Mouse (Mus musculus) neural tube, embryonic 11.5 days (tissue): ENCODE results near the gene Brip1. TPM values are rescaled to one million over a fixed set of nuclear protein-coding genes. Genes with fewer than 3 reads are reported as not detected.
A peak's percentile ranks its signal among the peaks of the same experiment; 100 is the strongest.

Experiments
- ATAC-seq: fragments of 200-750 bp; cut with Nextera tagmentation; 2 replicates; pipeline ENCODE4 v1.8.0; 2017; ENCODE audit warnings: moderate number of reproducible peaks, mild to moderate bottlenecking, moderate TSS enrichment, moderate library complexity; ENCODE audit not compliant: insufficient read depth, low FRiP score, low TSS enrichment
- DNase-seq: peaks from one replicate; pipeline ENCODE4 v3.0.0-alpha.2; 2015; ENCODE audit warnings: low spot score
- H3K27ac ChIP-seq: fragments of 300-500 bp; sonication (generic); 2 replicates; pipeline ENCODE4 v1.5.1; 2014; ENCODE audit warnings: low read depth, mild to moderate bottlenecking, low read length
- H3K27me3 ChIP-seq: fragments of 300-500 bp; sonication (generic); 2 replicates; pipeline ENCODE4 v1.6.1; 2014; ENCODE audit warnings: mild to moderate bottlenecking, low read length, mixed read lengths; ENCODE audit not compliant: control insufficient read depth, insufficient read depth
- H3K36me3 ChIP-seq: fragments of 300-500 bp; sonication (generic); 2 replicates; pipeline ENCODE4 v1.6.1; 2014; ENCODE audit warnings: mild to moderate bottlenecking, low read length, moderate library complexity, mixed read lengths; ENCODE audit not compliant: control insufficient read depth, insufficient read depth
- H3K4me1 ChIP-seq: fragments of 300-500 bp; sonication (generic); 2 replicates; pipeline ENCODE4 v1.6.1; 2014; ENCODE audit warnings: low read length, mixed read lengths; ENCODE audit not compliant: control insufficient read depth, insufficient read depth
- H3K4me2 ChIP-seq: fragments of 300-500 bp; sonication (generic); 2 replicates; pipeline ENCODE4 v1.6.1; 2014; ENCODE audit warnings: low read depth, mild to moderate bottlenecking, moderate library complexity
- H3K4me3 ChIP-seq: fragments of 300-500 bp; sonication (generic); 2 replicates; pipeline ENCODE4 v1.5.1; 2014; ENCODE audit warnings: low read depth, low read length
- H3K9ac ChIP-seq: fragments of 300-500 bp; sonication (generic); 2 replicates; pipeline ENCODE4 v1.6.1; 2014; ENCODE audit warnings: mild to moderate bottlenecking, low read length
- H3K9me3 ChIP-seq: fragments of 300-500 bp; sonication (generic); 2 replicates; pipeline ENCODE4 v1.6.1; 2016; ENCODE audit warnings: low read length; ENCODE audit not compliant: control insufficient read depth
- WGBS: fragments of 180-500 bp; shearing (Covaris S2); extraction: QIAGEN DNeasy Blood & Tissue Kit; methylation state at CpG from one replicate; pipeline ENCODE4 v1.1.7; 2014; 5-methylcytosine and 5-hydroxymethylcytosine counted together
- polyA plus RNA-seq: library from polyadenylated mRNA; unstranded; fragments of >200 nt; fragmentation: Nextera tagmentation; extraction: Ambion mirVana; gene quantifications from 2 replicates; pipeline ENCODE4 v1.2.1, GENCODE M21; 2014

Brip1 gene
- polyA plus RNA-seq, 1 experiment from 2014 or later, result 9.6 TPM

- H3K4me2 ChIP-seq, result no peak overlapping the region
- no peaks in the 10 kb centered on the region for H3K36me3 ChIP-seq
- no peak overlapping the region for H3K27ac ChIP-seq
- H3K4me3 ChIP-seq, result no peak overlapping the region
- no peaks in the 10 kb centered on the region for H3K9me3 ChIP-seq
- 89% methylated on average over 8 of the region's 8 CpGs for WGBS
- ATAC-seq (no peak), DNase-seq (no peak)
- H3K4me1 ChIP-seq, result no peaks in the 10 kb centered on the region
- H3K27me3 ChIP-seq, result no peaks in the 10 kb centered on the region
- no peak overlapping the region for H3K9ac ChIP-seq
These were observed 139.8 kb downstream of the Brip1 start for GRCm38 (mm10) chr11:86061243-86061642.

GRCm38 (mm10) chr11:86059123-86059522 lies 141.9 kb downstream of the Brip1 start:
- Histone ChIP-seq H3K4me3 (no peak overlapping the region), H3K4me1 (no peaks in the 10 kb centered on the region), H3K4me2 (no peak overlapping the region), H3K9ac (no peak overlapping the region), H3K9me3 (no peaks in the 10 kb centered on the region), H3K36me3 (no peaks in the 10 kb centered on the region), H3K27me3 (no peaks in the 10 kb centered on the region), H3K27ac (no peak overlapping the region)
- ATAC-seq (no peak), DNase-seq (no peak)
- 77% methylated on average over 4 of the region's 4 CpGs for WGBS

DNA sequence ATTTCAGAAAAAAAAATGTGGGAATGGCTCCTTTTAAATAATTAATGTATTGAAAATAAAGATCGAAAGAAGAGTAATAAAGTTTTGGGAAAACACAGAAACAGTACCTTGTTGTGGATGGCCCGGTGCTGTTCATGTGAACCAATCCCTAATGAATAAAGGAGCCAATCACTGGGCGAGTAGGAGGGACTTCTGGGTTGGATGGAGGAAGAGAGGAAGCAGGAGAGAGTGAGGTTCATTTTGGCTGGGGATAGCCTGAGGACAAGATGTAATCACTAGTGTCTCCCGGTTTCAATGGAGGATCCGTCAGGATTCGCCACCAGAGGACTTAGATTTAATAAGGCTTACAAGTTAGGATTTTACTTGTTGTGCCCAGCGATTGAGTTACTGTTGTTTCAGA lies 145.2 kb downstream of the Brip1 start:
- H3K27me3 ChIP-seq, result no peaks in the 10 kb centered on the region
- H3K4me2 ChIP-seq, result no peak overlapping the region
- ATAC-seq (no peak), DNase-seq (no peak)
- 0 out of 2 replicates have a peak, but pooled peaks cover 2% of the 10 kb centered on the region for H3K4me1 ChIP-seq
- no peaks in the 10 kb centered on the region for H3K36me3 ChIP-seq
- H3K9ac ChIP-seq, result no peak overlapping the region
- WGBS, result 80% methylated on average over 7 of the region's 7 CpGs
- H3K4me3 ChIP-seq, result no peak overlapping the region
- no peak overlapping the region for H3K27ac ChIP-seq
- no peaks in the 10 kb centered on the region for H3K9me3 ChIP-seq

GRCm38 (mm10) chr11:86051383-86051782 lies 149.6 kb downstream of the Brip1 start:
- WGBS, result 12% methylated on average over 6 of the region's 6 CpGs
- H3K4me3 ChIP-seq, result no peak overlapping the region
- ATAC-seq (peak; percentile 41; the same call in 1 of the 2 replicates), DNase-seq (peak; percentile 51)
- no peak overlapping the region for H3K9ac ChIP-seq
- 0 out of 2 replicates have a peak, but pooled peaks cover 2% of the 10 kb centered on the region for H3K4me1 ChIP-seq
- H3K4me2 ChIP-seq, result no peak overlapping the region
- H3K9me3 ChIP-seq, result no peaks in the 10 kb centered on the region
- H3K36me3 ChIP-seq, result no peaks in the 10 kb centered on the region
- H3K27me3 ChIP-seq, result no peaks in the 10 kb centered on the region
- H3K27ac ChIP-seq, result no peak overlapping the region

- H3K4me3 ChIP-seq, result no peak overlapping the region
- ATAC-seq, result no peak
- 0 out of 2 replicates have a peak, but pooled peaks cover 2% of the 10 kb centered on the region for H3K4me1 ChIP-seq
- WGBS, result 81% methylated on average over 8 of the region's 8 CpGs
- no peaks in the 10 kb centered on the region for H3K9me3 ChIP-seq
- no peak overlapping the region for H3K27ac ChIP-seq
- DNase-seq, result no peak
- H3K9ac ChIP-seq, result no peak overlapping the region
- no peaks in the 10 kb centered on the region for H3K36me3 ChIP-seq
- H3K4me2 ChIP-seq, result no peak overlapping the region
- no peaks in the 10 kb centered on the region for H3K27me3 ChIP-seq
These were observed 150.3 kb downstream of the Brip1 start for GRCm38 (mm10) chr11:86050430-86051280.

DNA sequence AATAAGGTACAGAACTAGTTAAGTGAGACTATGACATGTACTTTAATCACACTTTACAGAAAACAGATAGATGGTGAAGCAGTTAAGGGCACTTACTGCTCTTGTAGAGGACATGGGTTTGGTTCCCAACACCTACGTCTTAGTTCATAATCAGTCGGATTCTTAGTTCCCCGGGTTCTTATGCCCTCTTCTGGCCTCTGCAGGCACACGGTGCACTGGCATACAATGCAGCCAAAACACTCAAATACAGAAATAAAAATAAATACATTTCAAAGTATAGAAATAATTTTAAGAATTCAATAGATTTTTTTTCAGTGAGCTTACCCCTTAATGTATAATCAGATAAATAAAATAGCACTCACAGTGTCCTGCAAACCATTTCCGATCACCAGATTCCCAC lies 161.0 kb downstream of the Brip1 start:
- H3K4me2 ChIP-seq, result no peak overlapping the region
- H3K4me3 ChIP-seq, result no peak overlapping the region
- H3K27ac ChIP-seq, result no peak overlapping the region
- no peaks in the 10 kb centered on the region for H3K36me3 ChIP-seq
- H3K4me1 ChIP-seq, result no peaks in the 10 kb centered on the region
- no peaks in the 10 kb centered on the region for H3K27me3 ChIP-seq
- ATAC-seq (no peak), DNase-seq (no peak)
- H3K9ac ChIP-seq, result no peak overlapping the region
- H3K9me3 ChIP-seq, result no peaks in the 10 kb centered on the region
- WGBS, result 74% methylated on average over 5 of the region's 5 CpGs

DNA sequence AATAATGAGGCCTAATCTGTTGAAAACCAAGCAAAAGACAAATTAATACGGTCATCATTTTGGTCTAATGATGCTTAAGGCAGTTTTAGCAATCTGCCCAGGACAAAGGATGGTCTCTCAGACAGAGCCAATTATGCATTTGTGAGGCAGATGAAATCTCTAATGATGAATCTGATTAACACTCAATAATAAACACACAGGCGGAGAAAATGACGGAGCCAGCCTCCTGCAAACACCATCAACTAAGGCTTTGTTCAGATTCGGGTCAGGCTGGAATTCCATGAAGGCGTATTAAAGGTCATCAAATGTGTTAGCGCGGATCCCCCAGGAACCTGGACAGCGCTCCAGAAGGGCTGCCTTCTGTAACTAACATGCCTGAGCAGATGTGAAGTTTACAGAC lies 161.6 kb downstream of the Brip1 start:
- Histone ChIP-seq H3K9me3 (no peaks in the 10 kb centered on the region), H3K4me3 (no peak overlapping the region), H3K27ac (no peak overlapping the region), H3K36me3 (no peaks in the 10 kb centered on the region), H3K4me1 (no peaks in the 10 kb centered on the region), H3K27me3 (no peaks in the 10 kb centered on the region), H3K4me2 (no peak overlapping the region), H3K9ac (no peak overlapping the region)
- ATAC-seq, result no peak
- peak; percentile 31 for DNase-seq
- WGBS, result 77% methylated on average over 8 of the region's 8 CpGs

DNA sequence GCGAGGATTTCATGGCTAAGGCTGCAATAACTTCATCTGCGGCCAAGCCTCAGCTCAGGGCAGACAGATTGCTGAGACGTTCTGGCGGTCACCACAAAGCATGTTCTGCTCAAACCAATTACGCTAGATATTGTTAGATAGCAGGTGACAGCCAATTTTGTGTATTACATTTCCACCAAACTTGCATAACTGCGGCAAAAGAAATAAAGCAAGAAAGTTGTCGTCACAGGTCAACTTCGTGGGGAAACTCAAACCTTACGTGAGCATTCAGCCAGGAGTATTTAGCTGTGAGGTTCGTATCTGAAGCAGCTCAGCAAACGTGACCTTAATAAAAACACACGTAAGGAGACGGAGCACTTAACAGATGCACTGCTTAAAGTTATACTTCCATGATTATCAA lies 162.3 kb downstream of the Brip1 start:
- H3K4me2 ChIP-seq, result no peak overlapping the region
- no peak overlapping the region for H3K9ac ChIP-seq
- DNase-seq (no peak), ATAC-seq (no peak)
- no peaks in the 10 kb centered on the region for H3K4me1 ChIP-seq
- no peak overlapping the region for H3K27ac ChIP-seq
- no peaks in the 10 kb centered on the region for H3K36me3 ChIP-seq
- no peak overlapping the region for H3K4me3 ChIP-seq
- WGBS, result 86% methylated on average over 13 of the region's 13 CpGs
- H3K9me3 ChIP-seq, result no peaks in the 10 kb centered on the region
- no peaks in the 10 kb centered on the region for H3K27me3 ChIP-seq

DNA sequence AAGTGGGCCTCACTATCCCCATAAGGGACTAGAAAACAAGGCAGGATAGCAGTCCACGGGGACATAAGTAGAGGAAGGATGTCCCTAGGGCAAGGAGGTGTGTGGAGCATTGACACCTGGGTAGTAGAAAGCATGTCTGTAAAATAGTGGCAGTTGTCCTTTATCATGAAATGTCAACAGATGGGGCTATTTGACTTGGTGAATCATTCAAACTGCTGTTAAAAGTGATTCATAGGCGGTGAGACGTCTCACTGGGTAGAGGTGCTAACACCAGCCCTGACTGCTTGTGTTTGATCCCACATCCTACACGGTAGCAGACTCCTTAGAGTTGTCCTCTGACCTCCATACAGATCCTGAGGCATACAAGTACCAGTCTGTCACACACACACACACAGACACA lies 168.1 kb downstream of the Brip1 start:
- H3K4me2 ChIP-seq, result no peak overlapping the region
- no peaks in the 10 kb centered on the region for H3K9me3 ChIP-seq
- H3K27ac ChIP-seq, result no peak overlapping the region
- H3K4me1 ChIP-seq, result no peaks in the 10 kb centered on the region
- H3K36me3 ChIP-seq, result no peaks in the 10 kb centered on the region
- H3K9ac ChIP-seq, result no peak overlapping the region
- H3K27me3 ChIP-seq, result no peaks in the 10 kb centered on the region
- no peak for ATAC-seq
- H3K4me3 ChIP-seq, result no peak overlapping the region
- WGBS, result 69% methylated on average over 4 of the region's 4 CpGs
- DNase-seq, result no peak
